Mouse (Mus musculus): Measurements from ENCODE around the gene Slc35c2. TPM values are rescaled to one million over a fixed set of nuclear protein-coding genes. Genes with fewer than 3 reads are reported as not detected.

The Slc35c2 gene
- polyA plus RNA-seq, 1 experiment = 40.8 TPM

DNA sequence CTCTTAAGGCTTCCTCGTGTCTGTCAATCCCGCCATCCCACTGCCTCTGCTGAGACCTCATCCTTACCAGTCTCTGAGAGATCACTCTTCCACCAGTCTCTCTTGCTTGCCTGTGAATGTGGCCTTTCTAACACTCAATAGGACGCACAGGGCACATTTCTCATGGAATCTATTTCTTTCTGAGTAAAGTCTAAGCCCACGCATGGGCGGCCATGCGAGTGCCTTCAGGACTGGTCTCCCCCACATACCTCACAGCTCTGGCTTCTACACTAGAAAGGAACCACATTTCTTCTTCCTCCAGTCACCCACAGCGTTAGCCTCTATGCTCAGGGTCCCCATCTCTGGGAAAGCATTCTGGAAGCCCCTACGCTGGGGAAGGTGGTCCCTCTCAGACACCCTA, 26.5 kb upstream of the Slc35c2 start:
- Histone ChIP-seq H3K4me1 (ENCODE audit: control insufficient read depth, insufficient read depth, low read length) (peaks cover 18% of the 10 kb centered on the region), H3K27ac (ENCODE audit: insufficient read depth, low read length) (no peak overlapping the region), H3K4me3 (ENCODE audit: insufficient read depth, low read length) (no peak overlapping the region)
- TF ChIP-seq CTCF (IDR thresholded peaks at IDR 0.05; ENCODE audit: borderline replicate concordance, insufficient read depth, low read length) (no peak), POLR2A (IDR thresholded peaks at IDR 0.05; ENCODE audit: low read depth, low read length) (no peak)

DNA sequence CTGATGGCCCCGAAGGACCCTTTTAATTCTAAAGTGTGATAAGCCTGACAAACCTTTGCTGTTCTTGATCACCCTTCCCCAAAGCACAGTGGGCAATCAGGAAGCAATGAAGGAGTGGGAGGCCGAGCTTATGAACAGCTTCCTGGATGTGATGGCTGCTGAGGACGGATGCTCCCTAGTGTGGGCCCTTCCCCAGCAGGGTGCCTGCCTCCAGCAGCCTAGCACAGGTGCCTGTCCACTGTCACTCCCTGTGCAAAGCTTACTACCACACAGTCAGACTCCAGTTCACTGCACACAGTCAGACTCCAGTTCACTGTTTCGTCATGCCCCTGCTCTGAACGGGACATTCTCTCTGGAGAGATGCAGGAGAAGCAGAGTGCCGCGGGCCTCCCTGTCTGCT, 24.7 kb upstream of the Slc35c2 start:
- TF ChIP-seq CTCF (IDR thresholded peaks at IDR 0.05; ENCODE audit: borderline replicate concordance, insufficient read depth, low read length) = no peak
- no peak for TF ChIP-seq POLR2A (IDR thresholded peaks at IDR 0.05; ENCODE audit: low read depth, low read length)
- Histone ChIP-seq H3K4me1 (ENCODE audit: control insufficient read depth, insufficient read depth, low read length) (peaks cover 4% of the 10 kb centered on the region), H3K4me3 (ENCODE audit: insufficient read depth, low read length) (no peak overlapping the region), H3K27ac (ENCODE audit: insufficient read depth, low read length) (no peak overlapping the region)

DNA sequence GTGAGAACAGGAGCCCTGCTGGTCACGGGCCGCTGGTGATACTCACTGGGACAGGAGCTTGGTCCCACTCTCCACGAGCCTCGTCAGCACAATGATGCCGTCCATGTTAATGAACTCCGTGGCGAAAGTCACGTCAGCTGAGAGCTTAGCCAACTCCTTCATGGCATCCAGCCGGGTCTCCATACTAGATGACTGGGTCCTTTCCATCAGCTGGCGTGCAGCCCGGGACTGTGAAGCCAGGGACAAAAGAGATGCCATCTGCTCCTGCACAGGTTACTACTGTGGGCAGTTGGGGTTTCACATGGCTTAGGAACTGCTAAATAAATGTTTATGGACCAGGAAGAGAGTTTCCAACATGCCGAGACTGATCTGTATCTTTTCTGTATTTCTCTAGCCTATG, 23.9 kb upstream of the Slc35c2 start:
- TF ChIP-seq POLR2A (IDR thresholded peaks at IDR 0.05; ENCODE audit: low read depth, low read length) (no peak), CTCF (IDR thresholded peaks at IDR 0.05; ENCODE audit: borderline replicate concordance, insufficient read depth, low read length) (no peak)
- Histone ChIP-seq H3K4me3 (ENCODE audit: insufficient read depth, low read length) (no peak overlapping the region), H3K4me1 (ENCODE audit: control insufficient read depth, insufficient read depth, low read length) (no peaks in the 10 kb centered on the region), H3K27ac (ENCODE audit: insufficient read depth, low read length) (no peak overlapping the region)

DNA sequence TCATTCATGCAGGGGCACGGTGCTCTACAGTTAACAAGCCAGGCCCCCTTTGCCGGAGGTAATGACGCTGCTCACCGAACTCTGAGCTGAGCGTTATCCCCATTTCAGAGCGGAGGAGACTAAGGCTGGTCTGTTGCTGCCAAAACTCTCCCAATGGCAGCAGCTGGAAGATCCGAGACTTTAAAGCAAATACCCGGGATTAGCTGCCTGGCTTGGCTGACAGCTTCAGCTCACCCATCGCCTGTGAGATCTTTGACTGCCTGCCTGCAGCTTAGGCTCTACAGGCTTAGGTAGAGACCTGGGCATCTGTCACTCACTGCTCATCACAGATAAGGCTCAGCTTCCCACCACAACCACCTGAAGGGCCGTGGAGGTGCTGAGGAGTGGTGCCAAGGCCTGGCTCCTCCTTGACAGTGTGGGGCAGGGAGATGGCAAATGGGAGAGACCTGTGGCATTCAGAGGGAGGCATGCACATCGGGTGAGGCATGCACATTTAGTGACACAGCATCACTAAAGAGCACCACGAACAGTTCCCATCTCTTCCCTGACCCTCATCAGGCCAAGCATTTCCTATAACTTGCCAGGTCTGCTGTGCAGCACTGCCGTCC, 23.3 kb upstream of the Slc35c2 start:
- no peak overlapping the region for H3K4me3 ChIP-seq (ENCODE audit: insufficient read depth, low read length)
- TF ChIP-seq POLR2A (IDR thresholded peaks at IDR 0.05; ENCODE audit: low read depth, low read length) (no peak), CTCF (IDR thresholded peaks at IDR 0.05; ENCODE audit: borderline replicate concordance, insufficient read depth, low read length) (no peak)
- no peaks in the 10 kb centered on the region for H3K4me1 ChIP-seq (ENCODE audit: control insufficient read depth, insufficient read depth, low read length)
- no peak overlapping the region for H3K27ac ChIP-seq (ENCODE audit: insufficient read depth, low read length)

DNA sequence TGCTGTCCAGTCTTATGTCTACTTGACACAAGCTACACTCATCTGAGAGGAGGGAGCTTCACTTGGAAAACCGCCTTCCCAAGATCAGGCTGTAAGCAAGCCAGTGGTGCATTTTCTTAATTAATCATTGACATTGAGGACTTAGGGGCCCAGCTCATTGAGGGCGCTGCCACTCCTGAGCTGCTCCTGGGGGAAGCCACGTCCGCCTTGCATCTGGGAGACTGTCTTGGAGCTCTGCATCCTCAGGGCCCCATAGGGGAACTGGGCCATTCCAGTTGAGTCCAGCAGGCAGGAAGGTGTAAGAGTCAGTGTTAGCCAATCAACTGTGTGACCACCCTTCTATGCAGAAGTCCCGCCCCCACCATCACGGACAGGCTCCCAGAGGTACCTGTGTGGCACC, 20.1 kb upstream of the Slc35c2 start:
- no peak overlapping the region for H3K27ac ChIP-seq (ENCODE audit: insufficient read depth, low read length)
- no peaks in the 10 kb centered on the region for H3K4me1 ChIP-seq (ENCODE audit: control insufficient read depth, insufficient read depth, low read length)
- TF ChIP-seq POLR2A (IDR thresholded peaks at IDR 0.05; ENCODE audit: low read depth, low read length) (no peak), CTCF (IDR thresholded peaks at IDR 0.05; ENCODE audit: borderline replicate concordance, insufficient read depth, low read length) (no peak)
- H3K4me3 ChIP-seq (ENCODE audit: insufficient read depth, low read length) = no peak overlapping the region

DNA sequence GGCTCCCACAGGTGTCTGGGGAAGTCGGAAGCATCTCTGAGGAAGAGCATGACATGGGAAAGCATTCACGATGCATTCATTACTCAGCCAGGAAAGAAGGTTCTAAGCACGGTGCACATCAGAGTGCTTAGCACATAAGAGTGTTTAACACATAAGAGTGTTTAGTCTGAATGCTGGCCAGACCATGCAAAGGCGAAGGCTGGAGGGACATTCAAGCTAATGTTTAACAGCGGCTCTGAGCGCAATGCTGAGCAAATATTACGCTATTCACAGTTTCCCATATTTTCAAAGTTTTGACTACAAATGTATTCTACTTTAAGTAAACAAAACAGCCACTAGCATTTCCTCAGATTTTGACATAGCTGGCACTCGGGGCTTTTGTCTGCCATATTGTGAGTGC, 17.8 kb upstream of the Slc35c2 start:
- Histone ChIP-seq H3K27ac (ENCODE audit: insufficient read depth, low read length) (no peak overlapping the region), H3K4me3 (ENCODE audit: insufficient read depth, low read length) (no peak overlapping the region), H3K4me1 (ENCODE audit: control insufficient read depth, insufficient read depth, low read length) (no peaks in the 10 kb centered on the region)
- TF ChIP-seq POLR2A (IDR thresholded peaks at IDR 0.05; ENCODE audit: low read depth, low read length) = no peak
- TF ChIP-seq CTCF (IDR thresholded peaks at IDR 0.05; ENCODE audit: borderline replicate concordance, insufficient read depth, low read length) = no peak

DNA sequence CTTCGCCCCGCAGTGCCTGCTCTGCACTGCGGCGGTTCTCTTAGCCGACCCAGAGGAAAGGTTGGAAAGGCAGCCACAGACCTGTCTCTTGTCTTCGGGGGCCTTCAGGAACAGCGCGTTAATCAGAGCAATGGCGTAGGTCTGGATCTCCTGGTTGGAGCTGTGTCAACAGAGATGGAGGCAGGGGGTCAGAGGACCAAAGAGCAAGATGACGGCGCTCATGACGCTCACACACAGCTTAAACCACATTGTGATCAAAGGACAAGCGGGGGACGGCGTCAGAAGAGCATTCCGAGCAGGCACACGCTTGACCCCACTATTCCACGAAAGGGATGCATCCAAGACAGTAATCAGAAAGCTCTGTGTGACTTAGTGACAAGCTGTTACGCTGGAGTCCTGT, 17.1 kb upstream of the Slc35c2 start:
- Histone ChIP-seq H3K4me3 (ENCODE audit: insufficient read depth, low read length) (no peak overlapping the region), H3K27ac (ENCODE audit: insufficient read depth, low read length) (no peak overlapping the region), H3K4me1 (ENCODE audit: control insufficient read depth, insufficient read depth, low read length) (no peaks in the 10 kb centered on the region)
- TF ChIP-seq CTCF (IDR thresholded peaks at IDR 0.05; ENCODE audit: borderline replicate concordance, insufficient read depth, low read length) (no peak), POLR2A (IDR thresholded peaks at IDR 0.05; ENCODE audit: low read depth, low read length) (no peak)

DNA sequence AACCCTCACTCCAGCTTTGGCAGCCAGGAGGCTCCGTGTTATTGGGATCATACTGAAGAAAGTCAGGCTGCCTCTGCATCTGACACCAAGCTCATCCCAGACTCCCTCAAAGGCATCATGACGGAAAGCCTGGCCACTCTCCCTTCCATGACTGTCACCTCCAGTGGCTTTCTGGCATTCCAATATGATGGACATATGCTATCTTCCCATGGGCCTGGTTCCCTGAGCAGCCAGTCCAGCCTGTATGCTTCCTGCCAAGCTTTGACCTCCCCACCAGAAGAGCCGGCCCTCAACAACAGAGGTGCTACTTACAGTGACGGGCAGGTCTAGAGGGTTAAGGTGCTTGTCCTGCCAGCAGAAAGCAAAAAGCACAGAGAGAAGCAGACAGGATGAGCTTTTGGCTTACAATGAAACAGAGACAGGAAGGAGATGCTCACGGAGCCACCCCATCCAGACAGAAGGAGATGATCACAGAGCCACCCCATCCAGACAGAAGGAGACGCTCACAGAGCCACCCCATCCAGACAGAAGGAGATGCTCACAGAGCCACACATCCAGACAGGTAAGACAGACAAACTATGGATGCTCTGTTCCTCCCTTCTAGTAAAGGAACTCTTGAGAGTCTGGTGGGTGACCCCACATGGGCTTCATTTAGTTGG, 15.8 kb upstream of the Slc35c2 start:
- no peaks in the 10 kb centered on the region for H3K4me1 ChIP-seq (ENCODE audit: control insufficient read depth, insufficient read depth, low read length)
- no peak overlapping the region for H3K4me3 ChIP-seq (ENCODE audit: insufficient read depth, low read length)
- H3K27ac ChIP-seq (ENCODE audit: insufficient read depth, low read length) = no peak overlapping the region
- TF ChIP-seq POLR2A (IDR thresholded peaks at IDR 0.05; ENCODE audit: low read depth, low read length) = no peak
- TF ChIP-seq CTCF (IDR thresholded peaks at IDR 0.05; ENCODE audit: borderline replicate concordance, insufficient read depth, low read length) = no peak

DNA sequence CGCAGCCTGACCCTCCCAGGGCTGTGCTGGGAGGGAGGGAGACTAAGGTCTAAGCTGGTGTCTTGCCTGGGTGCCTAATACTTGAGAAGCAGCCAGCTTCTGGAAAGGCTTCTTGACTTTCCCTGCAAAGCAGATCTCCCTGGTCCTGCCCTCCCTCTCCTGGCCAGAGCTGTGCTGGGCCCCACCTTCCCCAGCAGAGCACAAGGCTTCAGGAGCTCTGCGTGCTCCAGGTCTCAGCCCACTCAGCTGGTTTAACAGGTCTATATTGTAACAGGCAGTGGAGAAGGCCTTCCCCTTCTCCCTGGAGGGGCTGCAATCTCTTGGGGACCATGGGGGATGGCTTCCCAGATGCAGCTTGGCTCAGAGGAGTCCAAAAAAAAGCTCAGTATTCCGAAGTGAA, 13.7 kb upstream of the Slc35c2 start:
- no peak overlapping the region for H3K4me3 ChIP-seq (ENCODE audit: insufficient read depth, low read length)
- no peak overlapping the region for H3K27ac ChIP-seq (ENCODE audit: insufficient read depth, low read length)
- TF ChIP-seq CTCF (IDR thresholded peaks at IDR 0.05; ENCODE audit: borderline replicate concordance, insufficient read depth, low read length) = no peak
- no peak for TF ChIP-seq POLR2A (IDR thresholded peaks at IDR 0.05; ENCODE audit: low read depth, low read length)
- H3K4me1 ChIP-seq (ENCODE audit: control insufficient read depth, insufficient read depth, low read length) = no peaks in the 10 kb centered on the region

DNA sequence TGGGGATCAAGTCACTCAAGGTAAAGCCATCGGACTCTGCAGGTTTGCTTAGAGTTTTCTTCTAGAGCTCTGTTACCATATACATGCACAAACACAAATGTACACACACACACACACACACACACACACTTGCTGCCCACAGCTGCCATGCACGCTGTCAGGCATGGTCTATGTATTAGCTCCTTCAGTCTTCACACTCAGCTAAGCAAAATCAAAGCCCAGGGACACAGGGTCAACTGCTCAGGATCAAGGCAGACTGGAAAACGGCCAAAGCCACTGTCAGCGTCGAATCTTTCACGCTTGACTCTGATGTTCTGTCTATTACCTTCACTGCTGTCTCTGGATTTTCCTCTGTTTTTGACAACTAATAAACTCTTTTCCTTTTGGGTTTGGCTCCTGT, 13.2 kb upstream of the Slc35c2 start:
- Histone ChIP-seq H3K27ac (ENCODE audit: insufficient read depth, low read length) (no peak overlapping the region), H3K4me1 (ENCODE audit: control insufficient read depth, insufficient read depth, low read length) (no peaks in the 10 kb centered on the region), H3K4me3 (ENCODE audit: insufficient read depth, low read length) (no peak overlapping the region)
- TF ChIP-seq CTCF (IDR thresholded peaks at IDR 0.05; ENCODE audit: borderline replicate concordance, insufficient read depth, low read length) (no peak), POLR2A (IDR thresholded peaks at IDR 0.05; ENCODE audit: low read depth, low read length) (no peak)
